8 mouse cellular contexts compared by ENCODE assay signal in the genomic region with DNA sequence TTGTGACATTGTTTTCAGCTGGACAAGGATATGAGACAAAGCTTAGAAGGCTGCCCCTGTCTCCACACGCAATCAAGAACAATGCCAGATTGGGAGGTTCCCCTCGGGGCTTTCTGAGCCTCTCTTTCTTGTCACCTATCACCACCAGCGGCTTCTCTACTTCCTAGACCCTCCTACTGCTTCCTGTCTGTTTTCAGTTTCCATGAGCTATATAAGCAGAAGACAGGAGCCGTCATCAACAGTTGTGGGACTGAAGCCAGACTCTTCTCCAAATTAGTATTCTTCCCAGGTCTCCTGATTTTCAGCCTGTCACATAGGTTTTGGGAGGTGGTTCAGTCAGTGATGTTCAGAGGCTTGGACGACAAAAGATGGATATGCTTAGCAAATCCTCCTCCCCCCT. TPM values are rescaled to one million over a fixed set of nuclear protein-coding genes. Genes with fewer than 3 reads are reported as not detected.
DNase-seq lines count a peak whose midpoint lies in the region; ATAC-seq lines count a peak whose summit lies in the region.

No protein-coding gene starts in this region.

- no peaks in the 10 kb centered on the region for H3K36me3 ChIP-seq in limb, embryonic 12.5 days
- no peaks in the 10 kb centered on the region for H3K36me3 ChIP-seq in limb, embryonic 10.5 days
- H3K36me3 ChIP-seq in hindbrain, embryonic 12.5 days, result no peaks in the 10 kb centered on the region

- H3K9ac ChIP-seq in limb, embryonic 12.5 days (replicated peaks), result no peak overlapping the region
- H3K9ac ChIP-seq in hindbrain, embryonic 12.5 days, result no peak overlapping the region

- H3K4me3 ChIP-seq in limb, embryonic 12.5 days (replicated peaks), result no peak overlapping the region
- no peak overlapping the region for H3K4me3 ChIP-seq in limb, embryonic 10.5 days
- H3K4me3 ChIP-seq in hindbrain, embryonic 12.5 days, result no peak overlapping the region

- no peak for DNase-seq in limb, embryonic 10.5 days (ENCODE audit: low spot score)
- DNase-seq in lung, postnatal 4 days, result peak; percentile 12 to 27
- DNase-seq in thymus, postnatal 4 days, result peak; percentile 32
- no peak for DNase-seq in spleen, adult 18-20 months
- DNase-seq in cerebellum, postnatal 25 days, result no peak

- H3K4me2 ChIP-seq in limb, embryonic 12.5 days, result no peak overlapping the region
- 0 out of 2 replicates have a peak overlapping the region, but pooled peaks have one; percentile 19 for H3K4me2 ChIP-seq in hindbrain, embryonic 12.5 days (replicated peaks)

- 0 out of 2 replicates have a peak, but pooled peaks cover 5% of the 10 kb centered on the region for H3K4me1 ChIP-seq in limb, embryonic 12.5 days (replicated peaks)
- H3K4me1 ChIP-seq in limb, embryonic 10.5 days, result no peaks in the 10 kb centered on the region
- peaks cover 4% of the 10 kb centered on the region; the same call in 1 of the 2 replicates for H3K4me1 ChIP-seq in hindbrain, embryonic 12.5 days

- H3K27me3 ChIP-seq in limb, embryonic 12.5 days, result no peaks in the 10 kb centered on the region
- H3K27me3 ChIP-seq in limb, embryonic 10.5 days (ENCODE audit: low read depth, poor library complexity, severe bottlenecking), result no peaks in the 10 kb centered on the region
- H3K27me3 ChIP-seq in hindbrain, embryonic 12.5 days, result no peaks in the 10 kb centered on the region

- peak overlapping the region; percentile 3; the same call in 1 of the 2 replicates for H3K27ac ChIP-seq in limb, embryonic 12.5 days
- no peak overlapping the region for H3K27ac ChIP-seq in limb, embryonic 10.5 days
- no peak overlapping the region for H3K27ac ChIP-seq in hindbrain, embryonic 12.5 days

- no peak for ATAC-seq in limb, embryonic 12.5 days (ENCODE audit: insufficient number of reproducible peaks, insufficient read depth, low FRiP score, low TSS enrichment, low read depth)
- peak; percentile 94 for ATAC-seq in common myeloid progenitor, adult 5-6 weeks (replicated peaks; ENCODE audit: low read depth, poor library complexity, severe bottlenecking)
- ATAC-seq in hindbrain, embryonic 12.5 days (ENCODE audit: low FRiP score), result peak; percentile 84

- H3K9me3 ChIP-seq in limb, embryonic 12.5 days, result peaks cover 1% of the 10 kb centered on the region; the same call in 1 of the 2 replicates
- no peaks in the 10 kb centered on the region for H3K9me3 ChIP-seq in limb, embryonic 10.5 days (replicated peaks)
- no peaks in the 10 kb centered on the region for H3K9me3 ChIP-seq in hindbrain, embryonic 12.5 days (replicated peaks)

- WGBS in limb, embryonic 12.5 days, result 57% methylated on average over 5 of the region's 5 CpGs
- WGBS in limb, embryonic 10.5 days, result 67% methylated on average over 5 of the region's 5 CpGs
- 27% methylated on average over 5 of the region's 5 CpGs for WGBS in hindbrain, embryonic 12.5 days

RNA-seq across cellular contexts. Expression of a gene that starts 47.6 kb away (rescaled TPM):
- 20.1 and 21.6 TPM in 2 replicates for polyA plus RNA-seq in limb, embryonic 12.5 days (2016; fragmentation: Nextera tagmentation; extraction: Ambion mirVana)
- 19.7 and 21.5 TPM in 2 replicates for polyA plus RNA-seq in limb, embryonic 10.5 days (2016; fragmentation: Nextera tagmentation; extraction: Ambion mirVana)
- 23.2 and 41.7 TPM in 2 replicates for total RNA-seq in common myeloid progenitor, adult 5-6 weeks (2017)
- polyA plus RNA-seq in hindbrain, embryonic 12.5 days (2016; fragmentation: Nextera tagmentation; extraction: Ambion mirVana), result 18.5 and 19.2 TPM in 2 replicates

Comparison
In these comparisons a context has a peak if more than half of its experiments do, and no peak if none do; other contexts are left out.
1. DNase-seq: peak in lung, postnatal 4 days (2 of 2) and thymus, postnatal 4 days (single experiment); none in limb, embryonic 10.5 days (single experiment), spleen, adult 18-20 months (0 of 2) and cerebellum, postnatal 25 days (0 of 2).